Mouse (Mus musculus) adrenal gland, adult 18-20 months (tissue): ENCODE data around the gene Scn3a. TPM values are rescaled to one million over a fixed set of nuclear protein-coding genes. Genes with fewer than 3 reads are reported as not detected.

Experiments used
- DNase-seq, 2 experiments: peaks; one replicate each; pipeline ENCODE4 v3.0.0; 2021 to 2022; ENCODE audit warnings: low spot score in 2 of 2
- total RNA-seq, 2 experiments: library from RNA; stranded (reverse); gene quantifications; 1 replicate in 1 of 2; 2 replicates in 1 of 2; pipeline ENCODE4 v1.2.3; 2021

Scn3a gene
- total RNA-seq, 2 experiments from 2014 or later: 4.4 to 5.5 TPM

DNA sequence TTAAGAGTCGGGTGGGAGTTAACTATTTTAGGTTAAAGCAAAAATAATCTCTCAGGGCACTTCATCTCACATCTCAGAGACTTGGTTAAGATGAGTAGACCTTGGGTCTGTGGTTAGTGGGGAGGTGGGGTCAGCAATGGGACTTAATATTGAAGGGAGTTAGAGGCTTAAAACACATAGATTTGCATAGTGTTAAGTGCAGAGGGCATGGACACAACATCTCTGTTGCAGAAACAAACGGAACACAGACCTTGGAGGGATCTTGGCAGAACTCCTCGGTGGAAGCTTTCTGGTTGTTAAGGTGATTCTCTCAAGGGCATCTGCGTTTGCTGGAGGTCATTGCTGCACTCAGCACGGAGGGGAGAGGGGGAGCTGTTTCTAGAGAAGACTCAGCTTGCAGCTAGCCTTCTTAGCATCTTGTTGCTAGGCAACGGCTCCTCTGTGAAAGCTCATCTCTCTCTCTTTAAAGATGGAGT lies 152.6 kb downstream of the Scn3a start:
- no peak for DNase-seq

- DNase-seq: no peak
Observed at GRCm38 (mm10) chr2:65414237-65414636, 153.2 kb downstream of the Scn3a start.

- DNase-seq: no peak
Observed at GRCm38 (mm10) chr2:65413746-65414145, 153.7 kb downstream of the Scn3a start.

Other genes with a start within 250 kb of the Scn3a start
- gene Slc38a11, start 203.6 kb downstream of the Scn3a start, total RNA-seq: 10 to 100 TPM; 22.0 to 22.6 TPM
- gene Scn2a, start 53.1 kb upstream of the Scn3a start, total RNA-seq: under 1 TPM; 0.80 to 0.83 TPM